Mouse (Mus musculus): ENCODE measurements at regions not wholly inside any gene's neighbourhood (a gene's known extent, or its start where the extent isn't known, plus 50 kb on each side); places are given as distances from the start of the nearest gene placed in this dataset.
"Not testable (repeated sequence)": the region's sequence is repeated elsewhere in the genome, so short reads cannot be mapped to it uniquely, and the experiment has no call there.

- DNase-seq, result no peak
Measured at GRCm38 (mm10) chr7:62179387-62179786, 167.0 kb upstream of the Ndn start.

GRCm38 (mm10) chr7:62208529-62208928 is 137.8 kb upstream of the Ndn start:
- no peak for DNase-seq

GRCm38 (mm10) chr7:62209117-62209700 is 137.2 kb upstream of the Ndn start:
- peak; percentile 13 for DNase-seq

- DNase-seq, result no peak
Measured at GRCm38 (mm10) chr7:62225184-62225583, 121.2 kb upstream of the Ndn start.

GRCm38 (mm10) chr7:62227727-62228126 is 118.6 kb upstream of the Ndn start:
- DNase-seq, result peak; percentile 6

GRCm38 (mm10) chr7:62230713-62231112 is 115.7 kb upstream of the Ndn start:
- DNase-seq, result no peak

GRCm38 (mm10) chr7:62231120-62231574 is 115.2 kb upstream of the Ndn start:
- DNase-seq, result peak; percentile 5

- no peak for DNase-seq
Measured at GRCm38 (mm10) chr7:62232076-62232475, 114.3 kb upstream of the Ndn start.

- no peak for DNase-seq
Measured at GRCm38 (mm10) chr7:62234037-62234436, 112.3 kb upstream of the Ndn start.

GRCm38 (mm10) chr7:62235766-62236165 is 110.6 kb upstream of the Ndn start:
- DNase-seq, result no peak

GRCm38 (mm10) chr7:62261688-62262114 is 84.7 kb upstream of the Ndn start:
- no peak for DNase-seq

GRCm38 (mm10) chr7:62262174-62262573 is 84.2 kb upstream of the Ndn start:
- DNase-seq, result not testable (repeated sequence)

- no peak for DNase-seq
Measured at GRCm38 (mm10) chr7:62269156-62269855, 77.1 kb upstream of the Ndn start.

- DNase-seq, result no peak
Measured at GRCm38 (mm10) chr7:62276219-62276618, 70.2 kb upstream of the Ndn start.

- DNase-seq, result no peak
Measured at GRCm38 (mm10) chr7:62278492-62278891, 67.9 kb upstream of the Ndn start.

- DNase-seq, result no peak
Measured at GRCm38 (mm10) chr7:62279022-62279421, 67.3 kb upstream of the Ndn start.

All from heart, postnatal 4 days (tissue).